Mouse (Mus musculus) embryonic facial prominence, embryonic 12.5 days (tissue): ENCODE data around the gene Bcl2l13. TPM values are rescaled to one million over a fixed set of nuclear protein-coding genes. Genes with fewer than 3 reads are reported as not detected.
A peak's percentile ranks its signal among the peaks of the same experiment; 100 is the strongest.
"Not testable (repeated sequence)": the region's sequence is repeated elsewhere in the genome, so short reads cannot be mapped to it uniquely, and the experiment has no call there.

Experiments used
- ATAC-seq: fragments of 200-750 bp; cut with Nextera tagmentation; 2 replicates; pipeline ENCODE4 v1.8.0; 2017; ENCODE audit not compliant: insufficient number of reproducible peaks, insufficient read depth, low FRiP score, low TSS enrichment
- H3K27ac ChIP-seq: fragments of 300-500 bp; sonication (generic); 2 replicates; pipeline ENCODE4 v1.5.1; 2016; ENCODE audit warnings: mild to moderate bottlenecking
- H3K27me3 ChIP-seq: fragments of 300-500 bp; sonication (generic); 2 replicates; pipeline ENCODE4 v1.6.1; 2016; ENCODE audit warnings: mild to moderate bottlenecking, moderate library complexity
- H3K36me3 ChIP-seq: fragments of 300-500 bp; sonication (generic); 2 replicates; pipeline ENCODE4 v1.6.1; 2016; ENCODE audit warnings: mild to moderate bottlenecking
- H3K4me1 ChIP-seq: fragments of 300-500 bp; sonication (generic); 2 replicates; pipeline ENCODE4 v1.6.1; 2016
- H3K4me2 ChIP-seq: fragments of 300-500 bp; sonication (generic); replicated peaks from 2 replicates; pipeline ENCODE4 v1.6.1; 2016; ENCODE audit warnings: mild to moderate bottlenecking, moderate library complexity
- H3K4me3 ChIP-seq: fragments of 300-500 bp; sonication (generic); 2 replicates; pipeline ENCODE4 v1.5.1; 2016; ENCODE audit warnings: mild to moderate bottlenecking
- H3K9ac ChIP-seq: fragments of 300-500 bp; sonication (generic); 2 replicates; pipeline ENCODE4 v1.6.1; 2016; ENCODE audit warnings: mild to moderate bottlenecking, moderate library complexity
- H3K9me3 ChIP-seq: fragments of 300-500 bp; sonication (generic); 2 replicates; pipeline ENCODE4 v1.6.1; 2016; ENCODE audit warnings: mild to moderate bottlenecking, moderate library complexity
- WGBS: fragments of 180-500 bp; shearing (Covaris S2); methylation state at CpG from one replicate; pipeline ENCODE4 v1.1.7; 2016; 5-methylcytosine and 5-hydroxymethylcytosine counted together
- polyA plus RNA-seq: library from polyadenylated mRNA; unstranded; fragments of >200 nt; fragmentation: Nextera tagmentation; extraction: Ambion mirVana; gene quantifications from 2 replicates; pipeline ENCODE4 v1.2.1, GENCODE M21; 2016

Bcl2l13 gene
- polyA plus RNA-seq, 1 experiment from 2014 or later: 37.1 TPM

DNA sequence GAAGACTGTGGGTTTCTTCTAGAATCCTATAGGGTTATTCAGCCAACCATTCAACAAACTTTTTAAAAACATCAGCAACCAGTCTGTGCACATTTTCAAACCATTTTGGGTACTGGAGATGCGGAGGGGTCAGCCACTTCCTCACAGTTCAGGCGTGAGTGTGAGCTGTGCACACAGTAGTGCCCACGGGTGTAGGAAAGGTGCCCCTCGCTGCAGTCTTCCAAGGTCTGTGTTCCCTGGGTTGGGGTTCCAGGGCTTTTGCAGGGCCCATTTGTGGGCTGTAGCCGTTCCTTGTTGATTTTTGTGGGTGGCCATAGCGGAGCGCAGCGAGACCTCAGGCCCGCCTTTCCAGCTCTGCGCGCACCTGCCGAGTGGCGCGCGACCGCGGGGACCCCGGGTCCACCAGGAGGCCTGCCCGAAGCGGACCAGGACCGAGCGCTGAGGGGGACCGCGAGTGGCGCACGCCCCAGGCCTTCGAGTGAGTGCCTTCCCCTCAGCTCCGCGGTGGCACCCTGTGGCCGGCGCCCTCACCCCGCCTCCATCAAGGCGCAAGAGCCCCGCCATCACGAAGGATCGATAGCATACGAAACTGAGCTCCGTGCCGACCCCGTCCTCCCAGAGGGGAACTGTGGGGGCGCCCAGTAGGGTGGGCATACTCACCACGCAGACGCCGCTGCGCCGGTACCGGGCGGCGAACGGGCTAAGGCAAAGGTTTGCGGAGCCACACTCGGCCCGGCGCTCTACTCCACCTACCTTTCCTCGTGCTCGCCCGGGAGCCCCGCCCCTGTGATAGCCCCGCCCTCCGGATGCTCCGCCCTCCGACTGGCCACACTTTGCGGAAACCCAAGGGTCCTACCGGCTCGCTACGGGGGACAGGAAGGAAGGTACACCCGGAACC lies 80.3 kb downstream of the Bcl2l13 start, which contains the start of gene Bid:
TSS of gene Bid (minus strand) at position 780 of the 898 bp plus-strand sequence.
- H3K27ac ChIP-seq: no peak within 1 kb of the TSS
- ATAC-seq: peak; percentile 86
- no peaks in the 10 kb centered on the region for H3K36me3 ChIP-seq
- peak within 1 kb of the TSS; percentile 98 for H3K4me2 ChIP-seq
- H3K27me3 ChIP-seq: peaks cover 8% of the 10 kb centered on the region; the same call in 1 of the 2 replicates
- no peaks in the 10 kb centered on the region for H3K9me3 ChIP-seq
- H3K4me1 ChIP-seq: no peaks in the 10 kb centered on the region; the same call in 1 of the 2 replicates
- peak within 1 kb of the TSS; percentile 69 for H3K4me3 ChIP-seq
- peak within 1 kb of the TSS; percentile 59 for H3K9ac ChIP-seq
- under 1% methylated on average over 67 of the region's 67 CpGs for WGBS

DNA sequence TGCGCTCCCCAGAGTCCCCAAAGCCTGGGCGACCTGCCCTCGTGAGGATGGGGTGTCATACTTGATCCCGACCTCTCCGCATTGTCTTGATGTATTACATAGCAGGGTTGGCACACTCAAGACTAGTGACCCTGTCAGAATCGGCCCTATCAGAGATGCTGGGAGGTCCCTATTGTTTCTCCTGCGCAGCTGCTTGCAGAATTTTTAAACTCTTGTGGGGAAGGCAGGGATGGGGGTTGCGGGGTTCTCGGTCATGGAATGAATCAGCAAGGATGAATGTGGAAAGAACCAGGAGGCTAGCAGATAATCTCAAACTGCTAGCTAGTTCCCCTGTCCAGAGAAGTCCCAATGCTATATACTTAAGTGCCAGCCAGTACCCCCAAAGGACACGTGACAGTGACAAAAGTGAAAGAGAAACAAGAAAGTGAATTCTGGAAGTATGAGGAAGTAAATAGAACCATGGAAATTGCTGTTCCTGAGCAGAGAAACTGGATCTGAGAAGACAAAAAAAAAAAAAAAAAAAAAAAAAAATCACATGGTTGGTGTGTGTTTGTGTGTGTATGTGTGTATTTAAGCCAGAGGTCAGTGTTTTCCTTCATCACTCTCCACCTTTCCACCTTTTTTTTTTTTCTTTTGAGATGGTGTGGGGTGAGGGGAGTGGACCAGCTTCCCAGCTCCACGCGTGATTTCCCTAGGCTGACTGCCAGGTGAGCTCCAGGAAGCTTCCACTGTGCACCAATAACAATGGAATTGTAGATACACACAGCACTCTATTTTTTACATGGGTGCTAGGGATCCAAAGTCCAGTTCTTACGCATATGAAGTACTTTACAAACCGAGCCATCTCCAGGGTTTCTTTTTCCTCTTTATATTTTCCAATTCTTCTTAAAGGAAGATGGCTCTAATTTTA lies 81.2 kb downstream of the Bcl2l13 start:
- ATAC-seq, H3K9me3 ChIP-seq, H3K4me1 ChIP-seq, H3K27me3 ChIP-seq, H3K36me3 ChIP-seq, H3K27ac ChIP-seq: not testable (repeated sequence)
- Histone ChIP-seq H3K4me3 (peak overlapping the region; percentile 69), H3K9ac (peak overlapping the region; percentile 59; the same call in 1 of the 2 replicates), H3K4me2 (peak overlapping the region; percentile 98)
- 42% methylated on average over 8 of the region's 14 CpGs for WGBS

DNA sequence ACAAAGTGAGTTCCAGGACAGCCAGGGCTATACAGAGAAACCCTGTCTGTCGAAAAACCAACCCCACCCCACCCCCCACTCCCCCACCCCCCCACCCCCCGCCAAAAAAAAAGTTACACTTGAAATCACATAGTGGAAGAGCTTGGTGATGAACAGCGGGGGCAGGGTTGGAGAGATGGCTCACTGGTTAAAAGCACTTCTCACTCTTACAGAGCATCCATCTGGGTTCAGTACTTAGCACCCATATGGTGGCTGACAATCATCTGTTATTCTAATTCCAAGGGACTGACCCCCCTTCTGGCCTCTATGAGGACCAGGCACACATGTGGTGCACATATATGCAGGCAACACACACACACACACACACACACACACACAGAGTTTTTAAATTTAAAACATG lies 82.0 kb downstream of the Bcl2l13 start:
- Histone ChIP-seq H3K27ac (no peak overlapping the region), H3K27me3 (peaks cover 8% of the 10 kb centered on the region; the same call in 1 of the 2 replicates), H3K9ac (no peak overlapping the region), H3K9me3 (no peaks in the 10 kb centered on the region), H3K4me2 (no peak overlapping the region), H3K36me3 (no peaks in the 10 kb centered on the region), H3K4me3 (no peak overlapping the region), H3K4me1 (no peaks in the 10 kb centered on the region; the same call in 1 of the 2 replicates)
- 56% methylated on average over 3 of the region's 3 CpGs for WGBS
- ATAC-seq: no peak

DNA sequence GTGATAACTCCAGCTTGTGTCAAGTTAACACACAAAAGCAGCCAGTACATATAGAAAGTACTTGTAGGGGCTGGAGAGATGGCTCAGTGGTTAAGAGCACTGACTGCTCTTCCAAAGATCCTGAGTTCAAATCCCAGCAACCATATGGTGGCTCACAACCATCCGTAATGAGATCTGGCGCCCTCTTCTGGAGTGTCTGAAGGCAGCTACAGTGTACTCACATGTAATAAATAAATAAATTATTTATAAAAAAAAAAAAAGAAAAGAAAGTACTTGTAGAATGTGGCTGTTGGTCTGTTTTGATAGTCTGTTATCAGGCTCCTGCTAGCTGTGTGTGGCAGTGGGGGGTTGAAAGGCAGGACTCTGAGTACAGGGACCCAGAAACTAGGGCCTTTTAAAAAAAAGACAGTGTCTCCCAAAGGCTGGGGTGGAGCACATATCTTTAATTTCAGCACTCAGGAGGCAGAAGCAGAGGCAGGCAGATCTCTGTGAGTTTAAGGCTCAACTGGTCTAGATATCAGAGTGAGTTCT lies 88.8 kb downstream of the Bcl2l13 start:
- not testable (repeated sequence) for H3K4me1 ChIP-seq, H3K9me3 ChIP-seq, H3K27me3 ChIP-seq, H3K4me2 ChIP-seq, H3K27ac ChIP-seq, H3K36me3 ChIP-seq, H3K4me3 ChIP-seq, H3K9ac ChIP-seq, ATAC-seq
- 64% methylated on average over 2 of the region's 2 CpGs for WGBS

DNA sequence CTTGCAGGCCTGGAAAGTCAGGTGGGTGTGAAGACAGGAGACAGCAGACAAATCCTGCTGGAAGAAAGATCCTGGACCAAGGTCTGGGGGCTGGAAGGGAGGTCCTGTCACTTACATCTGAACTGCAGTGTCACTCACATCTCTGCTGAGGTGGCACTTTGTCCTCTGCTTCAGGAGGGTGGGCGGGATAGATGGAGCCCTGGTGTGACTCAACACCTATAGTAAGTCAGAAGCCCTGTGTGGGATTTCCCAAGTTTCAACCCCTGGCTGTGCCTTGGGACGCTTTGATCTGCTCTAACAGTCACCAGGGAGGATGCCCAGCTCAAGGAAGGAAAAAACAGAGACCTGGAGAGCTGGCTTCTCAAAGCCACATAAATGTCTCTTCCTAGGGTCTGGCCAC lies 90.9 kb downstream of the Bcl2l13 start:
- no peaks in the 10 kb centered on the region for H3K4me1 ChIP-seq
- H3K9ac ChIP-seq: no peak overlapping the region
- no peak for ATAC-seq
- no peak overlapping the region for H3K4me2 ChIP-seq
- H3K4me3 ChIP-seq: no peak overlapping the region
- H3K9me3 ChIP-seq: no peaks in the 10 kb centered on the region
- no peaks in the 10 kb centered on the region for H3K27me3 ChIP-seq
- H3K36me3 ChIP-seq: no peaks in the 10 kb centered on the region
- 55% methylated on average over 2 of the region's 2 CpGs for WGBS
- no peak overlapping the region for H3K27ac ChIP-seq

DNA sequence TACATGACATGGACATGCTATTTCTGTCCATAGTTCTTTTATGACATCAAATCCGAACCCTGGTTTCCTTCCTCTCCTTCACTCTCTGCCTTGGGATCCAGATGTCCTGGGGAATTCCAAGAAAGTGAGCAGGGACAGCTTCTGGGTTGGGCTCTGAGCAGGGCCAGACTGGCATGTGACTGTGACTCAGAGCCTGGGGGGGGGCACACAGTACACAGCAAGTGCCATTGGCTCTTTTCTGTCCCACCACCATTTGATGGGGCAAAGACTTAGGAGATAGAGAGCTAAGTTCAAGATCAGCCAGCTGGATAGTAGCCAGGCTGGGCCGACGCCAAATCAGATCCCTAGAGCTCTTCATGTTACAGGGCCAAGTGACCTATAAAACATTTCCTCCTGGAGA lies 91.8 kb downstream of the Bcl2l13 start:
- H3K9me3 ChIP-seq: no peaks in the 10 kb centered on the region
- no peak overlapping the region for H3K27ac ChIP-seq
- ATAC-seq: no peak
- H3K4me3 ChIP-seq: no peak overlapping the region
- no peaks in the 10 kb centered on the region for H3K4me1 ChIP-seq
- no peaks in the 10 kb centered on the region for H3K27me3 ChIP-seq
- no peak overlapping the region for H3K4me2 ChIP-seq
- 72% methylated on average over 3 of the region's 3 CpGs for WGBS
- peaks cover 7% of the 10 kb centered on the region; the same call in 1 of the 2 replicates for H3K36me3 ChIP-seq
- no peak overlapping the region for H3K9ac ChIP-seq

GRCm38 (mm10) chr6:120929421-120929820 lies 93.4 kb downstream of the Bcl2l13 start:
- Histone ChIP-seq H3K4me3 (no peak overlapping the region), H3K4me2 (no peak overlapping the region), H3K9ac (no peak overlapping the region), H3K27me3 (no peaks in the 10 kb centered on the region), H3K4me1 (no peaks in the 10 kb centered on the region), H3K9me3 (no peaks in the 10 kb centered on the region), H3K36me3 (peaks cover 21% of the 10 kb centered on the region), H3K27ac (no peak overlapping the region)
- WGBS: 31% methylated on average over 1 of the region's 1 CpGs
- ATAC-seq: no peak

GRCm38 (mm10) chr6:120930450-120931306 lies 94.7 kb downstream of the Bcl2l13 start:
- Histone ChIP-seq H3K4me1 (no peaks in the 10 kb centered on the region), H3K36me3 (peaks cover 27% of the 10 kb centered on the region), H3K27ac (no peak overlapping the region), H3K27me3 (no peaks in the 10 kb centered on the region), H3K9me3 (no peaks in the 10 kb centered on the region), H3K4me3 (no peak overlapping the region), H3K9ac (no peak overlapping the region), H3K4me2 (no peak overlapping the region)
- ATAC-seq: no peak
- 83% methylated on average over 6 of the region's 6 CpGs for WGBS

DNA sequence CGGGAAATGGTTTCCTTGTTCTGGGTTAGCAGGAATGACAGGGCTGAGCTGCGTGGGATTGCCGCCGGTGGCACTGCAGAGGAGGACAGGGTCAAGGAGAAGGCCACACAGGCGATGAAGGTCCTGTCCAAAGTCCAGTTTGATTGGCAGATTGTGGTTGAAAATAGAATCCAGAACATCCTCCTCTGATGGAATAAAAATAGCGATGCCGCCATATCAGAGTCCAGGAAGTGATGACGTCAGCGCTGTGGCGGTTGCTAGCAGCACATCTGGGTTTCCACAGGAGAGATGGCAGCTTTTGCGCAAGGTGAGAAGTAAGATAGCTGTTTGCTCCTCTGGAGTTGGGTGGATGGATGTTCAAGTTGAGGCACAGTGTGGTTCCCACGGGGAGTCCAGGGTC lies 96.6 kb downstream of the Bcl2l13 start:
- no peak overlapping the region for H3K4me2 ChIP-seq
- ATAC-seq: no peak
- WGBS: 84% methylated on average over 12 of the region's 12 CpGs

DNA sequence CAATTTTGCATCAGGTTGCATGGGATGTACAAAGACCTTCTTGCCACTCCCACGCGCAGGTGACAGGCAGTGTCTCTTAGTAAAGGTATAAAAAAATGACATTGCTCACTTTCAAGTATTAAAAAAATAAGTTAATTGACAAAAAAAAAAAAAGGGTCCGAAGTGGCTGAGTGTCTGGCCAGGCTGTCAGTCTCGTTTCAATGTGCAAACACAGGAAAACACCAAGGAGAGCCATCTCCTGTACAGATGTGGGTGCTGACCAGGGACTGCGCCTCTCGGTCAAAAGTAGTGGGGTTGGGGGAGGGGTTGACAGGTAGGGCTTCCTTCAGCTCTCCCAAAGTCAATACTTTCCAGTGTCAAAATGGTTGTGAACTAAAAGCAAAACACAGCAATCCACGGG lies 97.7 kb downstream of the Bcl2l13 start:
- Histone ChIP-seq H3K27me3 (no peaks in the 10 kb centered on the region), H3K4me1 (no peaks in the 10 kb centered on the region), H3K4me2 (no peak overlapping the region), H3K9ac (no peak overlapping the region), H3K4me3 (no peak overlapping the region), H3K36me3 (peaks cover 27% of the 10 kb centered on the region), H3K9me3 (no peaks in the 10 kb centered on the region), H3K27ac (no peak overlapping the region)
- no peak for ATAC-seq
- 88% methylated on average over 7 of the region's 7 CpGs for WGBS

More for the DNA sequence above, 96.6 kb downstream of the Bcl2l13 start:
- H3K9ac ChIP-seq: no peak overlapping the region
- H3K27me3 ChIP-seq: no peaks in the 10 kb centered on the region
- no peaks in the 10 kb centered on the region for H3K4me1 ChIP-seq
- H3K9me3 ChIP-seq: no peaks in the 10 kb centered on the region
- H3K4me3 ChIP-seq: no peak overlapping the region
- H3K36me3 ChIP-seq: peaks cover 27% of the 10 kb centered on the region
- H3K27ac ChIP-seq: no peak overlapping the region

- Histone ChIP-seq H3K4me2 (no peak overlapping the region), H3K27ac (no peak overlapping the region), H3K36me3 (peaks cover 27% of the 10 kb centered on the region), H3K9me3 (no peaks in the 10 kb centered on the region), H3K4me1 (no peaks in the 10 kb centered on the region), H3K4me3 (no peak overlapping the region), H3K27me3 (no peaks in the 10 kb centered on the region), H3K9ac (no peak overlapping the region)
- no peak for ATAC-seq
- WGBS: 81% methylated on average over 4 of the region's 4 CpGs
These were observed 98.2 kb downstream of the Bcl2l13 start for GRCm38 (mm10) chr6:120934176-120934575.
